Mouse (Mus musculus) spleen, postnatal 10 days (tissue): ENCODE measurements around the gene Mthfd1l.
"Not testable (repeated sequence)": the region's sequence is repeated elsewhere in the genome, so short reads cannot be mapped to it uniquely, and the experiment has no call there.

Source experiments
- DNase-seq, 2 experiments: peaks; one replicate each; pipeline ENCODE4 v3.0.0; 2021 to 2022; ENCODE audit warnings: low spot score in 2 of 2

Mthfd1l gene

GRCm38 (mm10) chr10:4041691-4042090 lies 68.8 kb downstream of the Mthfd1l start:
- peak in 1 of 2 experiments; percentile 49 for DNase-seq

DNA sequence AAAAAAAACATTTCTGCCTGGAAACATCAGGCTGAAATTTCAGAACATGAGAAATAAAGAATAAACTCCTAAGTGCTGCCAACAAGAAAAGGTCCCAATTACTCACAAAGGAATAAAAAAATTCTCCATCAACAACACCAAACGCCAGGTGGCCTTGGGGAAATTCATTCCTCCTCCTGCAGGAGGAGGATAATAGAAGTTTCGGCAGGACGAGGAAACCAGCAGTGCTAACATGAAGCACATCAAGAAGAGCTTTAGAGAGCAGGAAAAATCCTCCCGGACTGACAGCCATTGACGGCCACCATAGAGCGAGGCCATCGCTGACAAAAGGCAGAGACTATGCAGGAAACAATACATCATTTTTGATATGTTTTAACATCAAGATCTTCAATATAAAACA lies 71.5 kb downstream of the Mthfd1l start:
- DNase-seq, result no peak

GRCm38 (mm10) chr10:4046496-4046895 lies 73.6 kb downstream of the Mthfd1l start:
- no peak for DNase-seq

GRCm38 (mm10) chr10:4047666-4048065 lies 74.7 kb downstream of the Mthfd1l start:
- DNase-seq, result no peak

GRCm38 (mm10) chr10:4050236-4050635 lies 77.3 kb downstream of the Mthfd1l start:
- DNase-seq, result no peak

DNA sequence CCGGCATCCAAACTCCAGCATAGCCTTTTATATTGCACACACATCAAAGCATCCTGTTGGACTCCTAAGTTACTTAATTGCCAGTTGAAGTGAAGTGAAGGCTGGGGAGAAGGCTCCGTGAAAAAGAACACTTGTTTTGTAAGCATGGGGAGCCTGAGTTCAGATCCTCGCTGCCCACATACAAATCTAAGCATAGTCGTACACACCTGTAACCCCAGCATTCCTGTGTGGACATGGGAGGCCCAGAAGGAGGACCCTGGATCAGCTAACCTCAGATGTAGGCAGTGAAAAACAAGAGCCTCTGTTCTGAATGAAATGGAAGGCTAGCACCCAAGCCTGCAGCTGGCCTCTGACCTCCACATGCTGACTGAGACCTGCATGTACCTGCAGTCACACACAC lies 79.8 kb downstream of the Mthfd1l start:
- DNase-seq, result no peak

GRCm38 (mm10) chr10:4053278-4054061 lies 80.6 kb downstream of the Mthfd1l start:
- no peak for DNase-seq

GRCm38 (mm10) chr10:4054589-4054988 lies 81.7 kb downstream of the Mthfd1l start:
- no peak for DNase-seq

GRCm38 (mm10) chr10:4057397-4057796 lies 84.5 kb downstream of the Mthfd1l start:
- DNase-seq, result no peak

DNA sequence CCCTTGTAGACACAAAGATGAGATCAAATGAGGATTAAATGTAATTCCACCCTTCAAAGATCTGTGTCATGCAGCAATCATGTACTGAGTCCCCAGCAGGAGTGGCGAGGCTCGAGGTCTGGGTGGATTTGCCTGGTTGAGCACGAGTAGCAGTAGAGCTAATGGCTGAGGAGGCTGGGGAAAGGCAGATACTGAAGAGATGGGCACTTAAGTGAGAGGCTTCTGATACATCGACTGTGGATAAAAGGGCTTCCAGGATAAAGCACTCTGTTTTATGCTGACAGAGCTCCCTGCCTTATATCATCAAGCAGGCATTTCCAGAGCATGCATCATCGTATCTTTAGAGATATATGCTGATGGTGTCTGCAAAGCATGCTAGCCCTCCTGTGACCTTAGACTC lies 84.9 kb downstream of the Mthfd1l start:
- no peak for DNase-seq

- DNase-seq, result no peak
These were observed 88.4 kb downstream of the Mthfd1l start for GRCm38 (mm10) chr10:4061071-4061987.

- DNase-seq, result no peak
These were observed 90.6 kb downstream of the Mthfd1l start for GRCm38 (mm10) chr10:4063537-4063936.

GRCm38 (mm10) chr10:4065295-4066084 lies 92.6 kb downstream of the Mthfd1l start:
- no peak for DNase-seq

DNA sequence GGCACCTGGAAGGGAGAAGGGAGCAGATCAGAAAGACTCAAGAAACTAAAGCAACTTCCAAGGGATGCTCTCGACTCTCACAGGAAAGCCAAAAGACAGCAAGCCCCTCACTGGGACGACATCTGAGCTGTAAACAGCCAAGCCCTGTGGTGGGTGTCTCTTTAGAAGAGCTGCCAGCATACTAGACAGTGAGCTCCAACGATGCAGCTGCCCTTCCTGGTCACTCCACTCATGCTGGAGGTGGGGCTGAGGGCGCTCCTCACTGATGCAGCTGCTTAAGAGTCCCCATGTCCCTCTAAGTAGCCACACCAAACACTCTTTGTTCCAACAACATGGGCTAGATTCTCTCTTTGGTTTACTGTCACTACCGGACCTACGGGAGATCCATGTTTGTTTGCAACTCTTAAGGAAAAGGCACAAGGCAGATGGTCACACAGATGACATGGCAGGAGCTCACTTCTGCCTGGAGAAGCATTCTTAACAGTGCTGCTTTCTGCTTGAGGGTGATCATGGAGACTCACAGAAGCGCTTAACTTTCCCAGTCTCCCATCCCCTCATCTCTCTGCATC lies 96.4 kb downstream of the Mthfd1l start:
- DNase-seq, result no peak

GRCm38 (mm10) chr10:4070061-4070460 lies 97.1 kb downstream of the Mthfd1l start:
- DNase-seq, result no peak

GRCm38 (mm10) chr10:4071069-4071844 lies 98.3 kb downstream of the Mthfd1l start:
- no peak for DNase-seq

GRCm38 (mm10) chr10:4071845-4072345 lies 99.0 kb downstream of the Mthfd1l start:
- DNase-seq, result no peak

- not testable (repeated sequence) for DNase-seq
These were observed 99.6 kb downstream of the Mthfd1l start for GRCm38 (mm10) chr10:4072491-4072890.

- DNase-seq, result no peak
These were observed 105.4 kb downstream of the Mthfd1l start for GRCm38 (mm10) chr10:4078220-4078840.

GRCm38 (mm10) chr10:4078979-4079630 lies 106.2 kb downstream of the Mthfd1l start:
- DNase-seq, result no peak
